ENCODE assay signal across 8 mouse cellular contexts in the genomic region with DNA sequence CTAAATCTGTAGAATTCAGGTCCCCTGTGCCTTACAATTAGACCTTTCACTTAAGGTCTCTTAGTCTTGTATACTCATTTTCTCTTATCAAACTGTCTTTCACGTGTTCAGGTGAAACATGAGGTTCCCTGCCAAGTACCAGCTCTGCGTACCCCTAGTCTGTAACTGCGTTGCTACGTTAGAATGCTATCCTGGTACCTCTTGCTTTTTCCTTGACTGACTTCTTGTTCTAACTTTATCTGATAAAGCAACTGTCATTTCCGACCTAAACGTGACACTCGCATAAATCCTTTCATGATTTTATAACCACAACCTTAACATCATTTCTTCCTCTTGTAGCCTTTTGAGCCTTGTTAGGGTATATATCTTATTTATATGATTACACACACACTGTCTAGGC. TPM values are rescaled to one million over a fixed set of nuclear protein-coding genes. Genes with fewer than 3 reads are reported as not detected.
DNase-seq lines count a peak whose midpoint lies in the region; ATAC-seq and TF ChIP-seq lines count a peak whose summit lies in the region.

No protein-coding gene starts in this region.

- H3K4me2 ChIP-seq in intestine, embryonic 15.5 days (replicated peaks) = peak overlapping the region; percentile 89
- peak overlapping the region; percentile 99 for H3K4me2 ChIP-seq in neural tube, embryonic 14.5 days (ENCODE audit: low read depth, low read length)

- H3K36me3 ChIP-seq in intestine, embryonic 15.5 days = peaks cover 14% of the 10 kb centered on the region; the same call in 1 of the 2 replicates
- peaks cover 5% of the 10 kb centered on the region; the same call in 1 of the 2 replicates for H3K36me3 ChIP-seq in neural tube, embryonic 14.5 days (ENCODE audit: control insufficient read depth, insufficient read depth, low read length)

- no peak for TF ChIP-seq POLR2A in lung, adult 2 months (IDR thresholded peaks at IDR 0.05; ENCODE audit: borderline replicate concordance, extremely low read depth, low read depth, low read length)
- no peak for TF ChIP-seq POLR2A in cortical plate, adult 2 months (IDR thresholded peaks at IDR 0.05; ENCODE audit: extremely low read depth, insufficient read depth, low read length)

- DNase-seq in lung, adult 2 months = no peak
- DNase-seq in lung, postnatal 4 days = no peak
- DNase-seq in ovary, adult 18-20 months (ENCODE audit: low spot score) = no peak
- DNase-seq in cerebellum, adult 11 months = no peak
- no peak for DNase-seq in right cerebral cortex, postnatal 4 days

- no peak for TF ChIP-seq CTCF in lung, adult 2 months (IDR thresholded peaks at IDR 0.05; ENCODE audit: insufficient read depth, low read length)
- no peak for TF ChIP-seq CTCF in cortical plate, adult 2 months (IDR thresholded peaks at IDR 0.05; ENCODE audit: extremely low read depth, insufficient read depth, low read length)

- no peaks in the 10 kb centered on the region for H3K9me3 ChIP-seq in intestine, embryonic 15.5 days
- H3K9me3 ChIP-seq in neural tube, embryonic 14.5 days (ENCODE audit: control insufficient read depth, low read length) = no peaks in the 10 kb centered on the region

- H3K9ac ChIP-seq in intestine, embryonic 15.5 days = peak overlapping the region; percentile 89
- H3K9ac ChIP-seq in neural tube, embryonic 14.5 days (replicated peaks; ENCODE audit: low read depth, low read length) = no peak overlapping the region

- H3K27ac ChIP-seq in cortical plate, adult 2 months (ENCODE audit: insufficient read depth, low read length) = no peak overlapping the region
- H3K27ac ChIP-seq in intestine, embryonic 15.5 days = no peak overlapping the region
- no peak overlapping the region for H3K27ac ChIP-seq in neural tube, embryonic 14.5 days (ENCODE audit: low read depth, low read length)

- H3K4me1 ChIP-seq in lung, adult 2 months (ENCODE audit: control insufficient read depth, insufficient read depth, low read length) = peaks cover 4% of the 10 kb centered on the region
- H3K4me1 ChIP-seq in cortical plate, adult 2 months (ENCODE audit: control insufficient read depth, insufficient read depth, low read length) = peaks cover 4% of the 10 kb centered on the region
- peaks cover 13% of the 10 kb centered on the region for H3K4me1 ChIP-seq in intestine, embryonic 15.5 days (replicated peaks)
- peaks cover 13% of the 10 kb centered on the region; the same call in 1 of the 2 replicates for H3K4me1 ChIP-seq in neural tube, embryonic 14.5 days (ENCODE audit: control insufficient read depth, insufficient read depth, low read length)

- H3K4me3 ChIP-seq in lung, adult 2 months (replicated peaks; ENCODE audit: extremely low read depth, low read depth, low read length) = peak overlapping the region; percentile 13
- peak overlapping the region; percentile 64; the same call in 1 of the 2 replicates for H3K4me3 ChIP-seq in cortical plate, adult 2 months (ENCODE audit: insufficient read depth, low read length)
- H3K4me3 ChIP-seq in intestine, embryonic 15.5 days (replicated peaks) = peak overlapping the region; percentile 99
- H3K4me3 ChIP-seq in neural tube, embryonic 14.5 days (ENCODE audit: low read depth, low read length) = peak overlapping the region; percentile 97

- 34% methylated on average over 7 of the region's 7 CpGs for WGBS in lung, adult 2 months
- WGBS in intestine, embryonic 15.5 days = 56% methylated on average over 7 of the region's 7 CpGs
- 82% methylated on average over 7 of the region's 7 CpGs for WGBS in neural tube, embryonic 14.5 days

- no peak for ATAC-seq in intestine, embryonic 15.5 days
- no peak for ATAC-seq in neural tube, embryonic 14.5 days (ENCODE audit: low read depth)

- no peaks in the 10 kb centered on the region for H3K27me3 ChIP-seq in intestine, embryonic 15.5 days (replicated peaks)
- no peaks in the 10 kb centered on the region; the same call in 1 of the 2 replicates for H3K27me3 ChIP-seq in neural tube, embryonic 14.5 days (ENCODE audit: control insufficient read depth, insufficient read depth, low read length)

RNA-seq across cellular contexts. Expression of gene Pex6, which starts 1.2 kb away (rescaled TPM):
- 60.6 and 80.4 TPM in 2 replicates for polyA plus RNA-seq in lung, adult 2 months (2012; rRNA removed)
- polyA plus RNA-seq in cortical plate, adult 2 months (2012; rRNA removed) = 48.4 and 50.8 TPM in 2 replicates
- polyA plus RNA-seq in intestine, embryonic 15.5 days (2015; fragmentation: Nextera tagmentation; extraction: Ambion mirVana) = 22.6 and 24.8 TPM in 2 replicates
- 18.2 and 22.1 TPM in 2 replicates for polyA plus RNA-seq in neural tube, embryonic 14.5 days (2014; fragmentation: Nextera tagmentation; extraction: Ambion mirVana)

RNA-seq across cellular contexts. Expression of gene Ppp2r5d, which starts 7.5 kb away (rescaled TPM):
- 44.4 and 53.8 TPM in 2 replicates for polyA plus RNA-seq in lung, adult 2 months (2012; rRNA removed)
- 97.4 and 98.9 TPM in 2 replicates for polyA plus RNA-seq in cortical plate, adult 2 months (2012; rRNA removed)
- 71.8 and 79.9 TPM in 2 replicates for polyA plus RNA-seq in intestine, embryonic 15.5 days (2015; fragmentation: Nextera tagmentation; extraction: Ambion mirVana)
- 69.9 and 83.9 TPM in 2 replicates for polyA plus RNA-seq in neural tube, embryonic 14.5 days (2014; fragmentation: Nextera tagmentation; extraction: Ambion mirVana)

RNA-seq across cellular contexts. Expression of gene Gnmt, which starts 16.5 kb away (rescaled TPM):
- 13.4 and 14.1 TPM in 2 replicates for polyA plus RNA-seq in lung, adult 2 months (2012; rRNA removed)
- 1.3 and 1.8 TPM in 2 replicates for polyA plus RNA-seq in cortical plate, adult 2 months (2012; rRNA removed)
- 3.2 and 9.0 TPM in 2 replicates for polyA plus RNA-seq in intestine, embryonic 15.5 days (2015; fragmentation: Nextera tagmentation; extraction: Ambion mirVana)
- 2.1 TPM in 2 replicates for polyA plus RNA-seq in neural tube, embryonic 14.5 days (2014; fragmentation: Nextera tagmentation; extraction: Ambion mirVana)

RNA-seq across cellular contexts. Expression of gene Klhdc3, which starts 31.7 kb away (rescaled TPM):
- 68.4 and 78.1 TPM in 2 replicates for polyA plus RNA-seq in lung, adult 2 months (2012; rRNA removed)
- polyA plus RNA-seq in cortical plate, adult 2 months (2012; rRNA removed) = 254 and 268 TPM in 2 replicates
- 104 and 107 TPM in 2 replicates for polyA plus RNA-seq in intestine, embryonic 15.5 days (2015; fragmentation: Nextera tagmentation; extraction: Ambion mirVana)
- polyA plus RNA-seq in neural tube, embryonic 14.5 days (2014; fragmentation: Nextera tagmentation; extraction: Ambion mirVana) = 151 and 161 TPM in 2 replicates

RNA-seq across cellular contexts. Expression of gene Mea1, which starts 33.8 kb away (rescaled TPM):
- polyA plus RNA-seq in lung, adult 2 months (2012; rRNA removed) = 48.2 and 55.7 TPM in 2 replicates
- 154 and 157 TPM in 2 replicates for polyA plus RNA-seq in cortical plate, adult 2 months (2012; rRNA removed)
- 133 and 151 TPM in 2 replicates for polyA plus RNA-seq in intestine, embryonic 15.5 days (2015; fragmentation: Nextera tagmentation; extraction: Ambion mirVana)
- polyA plus RNA-seq in neural tube, embryonic 14.5 days (2014; fragmentation: Nextera tagmentation; extraction: Ambion mirVana) = 263 and 301 TPM in 2 replicates

Comparison
In these comparisons a context has a peak if more than half of its experiments do, and no peak if none do; other contexts are left out.
1. H3K4me3 ChIP-seq: peak in every context shown above with its lines; median percentile 99 in intestine, embryonic 15.5 days; 97 in neural tube, embryonic 14.5 days; 64 in cortical plate, adult 2 months; 13 in lung, adult 2 months.